Mouse (Mus musculus): ENCODE data around the gene Gm7075. TPM values are rescaled to one million over a fixed set of nuclear protein-coding genes. Genes with fewer than 3 reads are reported as not detected.
"Not testable (repeated sequence)": the region's sequence is repeated elsewhere in the genome, so short reads cannot be mapped to it uniquely, and the experiment has no call there.

The Gm7075 gene
- polyA plus RNA-seq, 1 experiment from 2014 or later = not detected

- ATAC-seq; H3K9ac ChIP-seq; H3K27ac ChIP-seq; H3K4me1 ChIP-seq (replicated peaks); H3K4me3 ChIP-seq (replicated peaks); H3K36me3 ChIP-seq; H3K9me3 ChIP-seq; H3K27me3 ChIP-seq (replicated peaks); H3K4me2 ChIP-seq (replicated peaks): not testable (repeated sequence)
- 91% methylated on average over 7 of the region's 7 CpGs for WGBS
Observed at GRCm38 (mm10) chr10:63411674-63412073, 9.9 kb downstream of the Gm7075 start.

GRCm38 (mm10) chr10:63410162-63410956 lies 11.2 kb downstream of the Gm7075 start:
- ATAC-seq = no peak
- H3K36me3 ChIP-seq = no peaks in the 10 kb centered on the region
- no peak overlapping the region for H3K4me3 ChIP-seq (replicated peaks)
- no peak overlapping the region for H3K27ac ChIP-seq
- H3K27me3 ChIP-seq (replicated peaks) = no peaks in the 10 kb centered on the region
- H3K4me1 ChIP-seq (replicated peaks) = no peaks in the 10 kb centered on the region
- 70% methylated on average over 16 of the region's 16 CpGs for WGBS
- no peak overlapping the region for H3K4me2 ChIP-seq (replicated peaks)
- H3K9me3 ChIP-seq = no peaks in the 10 kb centered on the region
- H3K9ac ChIP-seq = no peak overlapping the region

DNA sequence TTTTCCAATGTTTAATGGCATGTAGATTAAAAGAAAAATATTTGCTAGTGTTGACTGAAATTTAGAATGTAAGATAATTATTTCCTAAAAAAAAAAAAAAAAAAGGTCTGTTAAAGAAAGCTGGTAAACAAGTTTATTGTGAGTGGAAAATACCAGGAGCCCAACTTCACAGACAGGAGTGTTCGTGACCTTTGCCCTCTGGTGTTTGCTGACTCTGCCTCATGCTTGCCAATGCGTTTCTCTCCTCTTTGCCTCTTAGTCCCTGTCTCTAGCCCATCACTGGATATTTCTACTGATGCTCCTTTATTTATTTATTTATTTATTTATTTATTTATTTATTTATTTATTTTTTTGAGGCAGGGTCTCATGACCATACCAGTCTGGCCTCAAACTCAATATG lies 18.0 kb downstream of the Gm7075 start:
- no peak for ATAC-seq
- no peaks in the 10 kb centered on the region for H3K27me3 ChIP-seq (replicated peaks)
- no peak overlapping the region for H3K4me2 ChIP-seq (replicated peaks)
- H3K9me3 ChIP-seq = no peaks in the 10 kb centered on the region
- H3K36me3 ChIP-seq = no peaks in the 10 kb centered on the region
- WGBS = 69% methylated on average over 2 of the region's 2 CpGs
- no peaks in the 10 kb centered on the region for H3K4me1 ChIP-seq (replicated peaks)
- no peak overlapping the region for H3K4me3 ChIP-seq (replicated peaks)
- H3K27ac ChIP-seq = no peak overlapping the region
- no peak overlapping the region for H3K9ac ChIP-seq

DNA sequence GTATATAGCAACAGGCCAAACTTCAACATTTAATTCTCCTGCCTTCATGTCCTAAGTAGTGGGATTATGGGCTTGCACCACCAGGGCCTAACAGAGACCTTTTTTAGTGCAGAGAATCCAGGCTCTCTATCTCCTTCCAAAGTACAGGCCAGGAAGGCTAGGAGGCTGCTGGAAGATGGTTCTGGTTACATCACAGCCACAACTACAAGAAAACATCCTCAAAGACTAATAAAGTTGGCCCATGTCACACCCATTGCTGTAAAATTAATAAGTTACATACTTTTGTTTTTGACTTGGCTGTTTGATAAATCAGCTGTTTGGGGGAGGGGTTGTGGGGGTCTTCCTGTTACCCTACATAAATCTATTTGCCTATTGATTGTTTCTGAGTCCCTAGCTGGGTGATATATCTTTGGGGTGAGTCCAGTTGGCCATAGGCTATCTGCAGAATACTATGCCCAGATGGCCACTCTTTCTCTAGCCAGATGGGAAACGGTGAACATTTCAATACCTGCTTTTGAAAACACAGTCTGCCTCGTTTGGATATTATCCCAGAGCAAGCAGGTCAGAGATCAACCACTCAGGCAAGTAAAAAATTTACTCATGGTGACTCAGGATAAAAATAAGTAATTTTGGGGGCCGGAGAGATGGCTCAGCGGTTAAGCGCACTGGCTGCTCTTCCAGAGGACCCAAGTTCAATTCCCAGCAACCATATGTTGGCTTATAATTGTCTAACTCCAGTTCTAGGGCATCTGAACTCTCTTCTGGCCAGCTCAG lies 18.7 kb downstream of the Gm7075 start:
- no peak overlapping the region for H3K9ac ChIP-seq
- H3K36me3 ChIP-seq = no peaks in the 10 kb centered on the region
- no peak for ATAC-seq
- WGBS = 83% methylated on average over 5 of the region's 5 CpGs
- no peak overlapping the region for H3K4me3 ChIP-seq (replicated peaks)
- no peaks in the 10 kb centered on the region for H3K4me1 ChIP-seq (replicated peaks)
- H3K9me3 ChIP-seq = no peaks in the 10 kb centered on the region
- no peaks in the 10 kb centered on the region for H3K27me3 ChIP-seq (replicated peaks)
- no peak overlapping the region for H3K4me2 ChIP-seq (replicated peaks)
- no peak overlapping the region for H3K27ac ChIP-seq

GRCm38 (mm10) chr10:63396963-63397362 lies 24.6 kb downstream of the Gm7075 start:
- WGBS = 91% methylated on average over 10 of the region's 10 CpGs

GRCm38 (mm10) chr10:63388948-63389347 lies 32.6 kb downstream of the Gm7075 start:
- Histone ChIP-seq H3K4me1 (replicated peaks) (no peaks in the 10 kb centered on the region), H3K27me3 (replicated peaks) (no peaks in the 10 kb centered on the region), H3K4me2 (replicated peaks) (no peak overlapping the region), H3K36me3 (no peaks in the 10 kb centered on the region), H3K4me3 (replicated peaks) (no peak overlapping the region), H3K9ac (no peak overlapping the region), H3K9me3 (no peaks in the 10 kb centered on the region), H3K27ac (no peak overlapping the region)
- ATAC-seq = no peak
- WGBS = 76% methylated on average over 4 of the region's 4 CpGs

More at GRCm38 (mm10) chr10:63396963-63397362, 24.6 kb downstream of the Gm7075 start:
- H3K4me3 ChIP-seq (replicated peaks) = no peak overlapping the region
- no peak overlapping the region for H3K4me2 ChIP-seq (replicated peaks)
- no peaks in the 10 kb centered on the region for H3K9me3 ChIP-seq
- no peak overlapping the region for H3K27ac ChIP-seq
- H3K27me3 ChIP-seq (replicated peaks) = no peaks in the 10 kb centered on the region
- H3K9ac ChIP-seq = no peak overlapping the region
- H3K36me3 ChIP-seq = no peaks in the 10 kb centered on the region
- no peaks in the 10 kb centered on the region for H3K4me1 ChIP-seq (replicated peaks)
- no peak for ATAC-seq

GRCm38 (mm10) chr10:63386991-63387390 lies 34.6 kb downstream of the Gm7075 start:
- Histone ChIP-seq H3K36me3 (no peaks in the 10 kb centered on the region), H3K9ac (peak overlapping the region; percentile 50; the same call in 1 of the 2 replicates), H3K4me2 (replicated peaks) (peak overlapping the region; percentile 77), H3K4me1 (replicated peaks) (no peaks in the 10 kb centered on the region), H3K27me3 (replicated peaks) (no peaks in the 10 kb centered on the region), H3K9me3 (no peaks in the 10 kb centered on the region), H3K27ac (peak overlapping the region; percentile 52; the same call in 1 of the 2 replicates), H3K4me3 (replicated peaks) (peak overlapping the region; percentile 53)
- ATAC-seq = no peak
- WGBS = 2% methylated on average over 10 of the region's 10 CpGs

DNA sequence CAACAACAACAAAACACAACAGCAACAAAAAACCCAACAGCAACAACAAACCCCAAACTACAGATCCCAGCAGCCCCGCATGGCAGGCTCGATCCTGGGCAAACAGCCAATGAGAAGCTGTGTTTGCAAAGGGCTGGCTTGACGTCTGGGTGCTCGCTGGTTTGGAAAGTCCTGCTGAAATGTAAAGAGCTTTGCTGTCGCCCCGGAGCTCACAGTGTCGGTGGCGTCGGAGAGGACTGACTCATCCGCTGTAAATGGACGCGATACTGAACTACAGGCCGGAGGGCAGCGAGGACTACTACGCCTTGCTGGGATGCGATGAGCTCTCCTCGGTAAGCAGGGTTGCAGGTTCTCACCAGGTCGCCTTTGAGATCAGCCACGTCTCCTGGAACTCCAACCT lies 35.1 kb downstream of the Gm7075 start:
- peak overlapping the region; percentile 52 for H3K27ac ChIP-seq
- ATAC-seq = peak; percentile 79
- H3K4me3 ChIP-seq (replicated peaks) = peak overlapping the region; percentile 53
- no peaks in the 10 kb centered on the region for H3K27me3 ChIP-seq (replicated peaks)
- 0 out of 2 replicates have a peak, but pooled peaks cover 2% of the 10 kb centered on the region for H3K4me1 ChIP-seq (replicated peaks)
- H3K36me3 ChIP-seq = no peaks in the 10 kb centered on the region
- peak overlapping the region; percentile 50 for H3K9ac ChIP-seq
- H3K9me3 ChIP-seq = no peaks in the 10 kb centered on the region
- peak overlapping the region; percentile 77 for H3K4me2 ChIP-seq (replicated peaks)
- 0% methylated on average over 19 of the region's 19 CpGs for WGBS

- not testable (repeated sequence) for H3K27ac ChIP-seq; H3K36me3 ChIP-seq; H3K4me1 ChIP-seq (replicated peaks); ATAC-seq; H3K9me3 ChIP-seq; H3K27me3 ChIP-seq (replicated peaks)
- Histone ChIP-seq H3K9ac (0 out of 2 replicates have a peak overlapping the region, but pooled peaks have one; percentile 50), H3K4me2 (replicated peaks) (peak overlapping the region; percentile 77), H3K4me3 (replicated peaks) (peak overlapping the region; percentile 53)
- 32% methylated on average over 5 of the region's 5 CpGs for WGBS
Observed at GRCm38 (mm10) chr10:63385897-63386296, 35.7 kb downstream of the Gm7075 start.

GRCm38 (mm10) chr10:63382372-63383279 lies 39.0 kb downstream of the Gm7075 start, which contains the start of gene Dnajc12:
Gene Dnajc12, plus strand, starts transcription at chr10:63382443.
- Histone ChIP-seq H3K9ac (peak within 1 kb of the TSS; percentile 55), H3K4me1 (replicated peaks) (0 out of 2 replicates have a peak, but pooled peaks cover 2% of the 10 kb centered on the region), H3K27ac (no peak within 1 kb of the TSS), H3K4me2 (replicated peaks) (peak within 1 kb of the TSS; percentile 92), H3K27me3 (replicated peaks) (0 out of 2 replicates have a peak, but pooled peaks cover 5% of the 10 kb centered on the region), H3K36me3 (no peaks in the 10 kb centered on the region), H3K9me3 (no peaks in the 10 kb centered on the region), H3K4me3 (replicated peaks) (peak within 1 kb of the TSS; percentile 49)
- under 1% methylated on average over 28 of the region's 28 CpGs for WGBS
- peak; percentile 94 for ATAC-seq

GRCm38 (mm10) chr10:63381498-63382280 lies 39.9 kb downstream of the Gm7075 start, which contains the start of gene Sirt1:
Gene Sirt1, minus strand, starts transcription at chr10:63381704.
- Histone ChIP-seq H3K9me3 (no peaks in the 10 kb centered on the region), H3K4me2 (replicated peaks) (peak within 1 kb of the TSS; percentile 92), H3K4me3 (replicated peaks) (peak within 1 kb of the TSS; percentile 49), H3K4me1 (replicated peaks) (0 out of 2 replicates have a peak, but pooled peaks cover 2% of the 10 kb centered on the region), H3K36me3 (no peaks in the 10 kb centered on the region), H3K27ac (no peak within 1 kb of the TSS), H3K27me3 (replicated peaks) (0 out of 2 replicates have a peak, but pooled peaks cover 5% of the 10 kb centered on the region), H3K9ac (peak within 1 kb of the TSS; percentile 55)
- WGBS = 4% methylated on average over 24 of the region's 24 CpGs
- ATAC-seq = peak; percentile 7; the same call in 1 of the 2 replicates
